Comparison of ENCODE assay signal across 8 mouse cellular contexts in the genomic region with DNA sequence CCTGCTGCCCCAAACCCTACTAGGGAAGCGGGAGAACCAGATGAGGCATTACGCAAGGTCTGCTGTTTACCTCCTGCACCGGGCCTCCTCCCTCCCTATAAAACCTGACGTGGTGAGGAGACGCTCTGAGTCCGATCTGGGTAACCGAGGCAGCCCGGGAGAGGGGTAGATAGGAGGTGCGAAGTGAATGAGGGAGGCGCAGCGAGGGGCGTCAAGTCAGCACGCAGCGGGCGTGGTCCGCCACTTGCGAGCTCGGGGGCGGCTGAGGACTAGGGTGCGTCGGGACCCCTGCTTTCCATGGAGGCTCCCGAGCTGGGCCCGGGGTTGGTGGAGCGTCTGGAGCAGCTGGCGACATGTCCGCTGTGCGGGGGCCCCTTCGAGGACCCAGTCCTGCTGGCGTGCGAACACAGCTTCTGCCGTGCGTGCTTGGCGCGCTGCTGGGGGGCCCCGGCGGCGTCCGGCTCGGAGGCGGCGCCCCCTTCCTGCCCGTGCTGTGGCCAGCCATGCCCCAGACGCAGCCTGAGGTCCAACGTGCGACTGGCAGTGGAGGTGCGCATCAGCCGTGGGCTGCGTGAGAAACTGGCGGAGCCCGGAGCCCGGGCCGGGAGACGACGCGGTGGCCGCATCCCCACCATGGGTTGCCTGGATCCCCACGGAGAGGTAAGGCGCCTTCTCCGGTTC. TPM values are rescaled to one million over a fixed set of nuclear protein-coding genes. Genes with fewer than 3 reads are reported as not detected.
DNase-seq lines count a peak whose midpoint lies in the region; ATAC-seq lines count a peak whose summit lies in the region.

Rnf39 (plus strand) TSS at position 128 of the 681 bp plus-strand sequence.

- H3K27me3 ChIP-seq in embryonic facial prominence, embryonic 15.5 days: peaks cover 64% of the 10 kb centered on the region
- H3K27me3 ChIP-seq in lung, embryonic 16.5 days (ENCODE audit: control insufficient read depth, insufficient read depth, low read depth, low read length): peaks cover 48% of the 10 kb centered on the region

- peak within 1 kb of the TSS; percentile 84 for H3K4me2 ChIP-seq in embryonic facial prominence, embryonic 15.5 days (replicated peaks)
- H3K4me2 ChIP-seq in lung, embryonic 16.5 days (ENCODE audit: low read depth, low read length): peak within 1 kb of the TSS; percentile 75

- no peaks in the 10 kb centered on the region for H3K9me3 ChIP-seq in embryonic facial prominence, embryonic 15.5 days (replicated peaks)
- H3K9me3 ChIP-seq in lung, embryonic 16.5 days (ENCODE audit: control insufficient read depth, low read length): no peaks in the 10 kb centered on the region

- peak; percentile 87 for DNase-seq in 3134 (ENCODE audit: extremely low read depth, insufficient read length, low spot score)
- DNase-seq in CD4-positive, CD25-positive, alpha-beta regulatory T cell, adult 2 months (ENCODE audit: low read depth, low spot score): peak; percentile 26
- peak; percentile 48 for DNase-seq in induced T-regulatory cell, adult 2 months (ENCODE audit: low read depth)
- peak; percentile 7 for DNase-seq in retina, embryonic 14.5 days (ENCODE audit: low spot score)
- DNase-seq in gastrocnemius, postnatal 14 days: no peak

- H3K4me1 ChIP-seq in embryonic facial prominence, embryonic 15.5 days: peaks cover 27% of the 10 kb centered on the region
- H3K4me1 ChIP-seq in lung, embryonic 16.5 days (replicated peaks; ENCODE audit: control insufficient read depth, insufficient read depth, low read length): peaks cover 12% of the 10 kb centered on the region

- H3K9ac ChIP-seq in embryonic facial prominence, embryonic 15.5 days: peak within 1 kb of the TSS; percentile 39
- H3K9ac ChIP-seq in lung, embryonic 16.5 days (ENCODE audit: low read length): peak within 1 kb of the TSS; percentile 53

- WGBS in embryonic facial prominence, embryonic 15.5 days: 2% methylated on average over 59 of the region's 59 CpGs
- WGBS in lung, embryonic 16.5 days: 1% methylated on average over 58 of the region's 59 CpGs

- H3K36me3 ChIP-seq in embryonic facial prominence, embryonic 15.5 days: no peaks in the 10 kb centered on the region
- no peaks in the 10 kb centered on the region for H3K36me3 ChIP-seq in lung, embryonic 16.5 days (ENCODE audit: control insufficient read depth, insufficient read depth, low read length)

- peak; percentile 48; the same call in 1 of the 2 replicates for ATAC-seq in embryonic facial prominence, embryonic 15.5 days (ENCODE audit: insufficient number of reproducible peaks, low FRiP score, low TSS enrichment, low read depth)
- peak; percentile 70 for ATAC-seq in lung, embryonic 16.5 days (ENCODE audit: low read depth)
- no peak for ATAC-seq in erythroblast, adult 5-6 weeks (replicated peaks; ENCODE audit: low FRiP score, poor library complexity, severe bottlenecking)

- H3K27ac ChIP-seq in embryonic facial prominence, embryonic 15.5 days (replicated peaks): peak within 1 kb of the TSS; percentile 11
- peak within 1 kb of the TSS; percentile 12; the same call in 1 of the 2 replicates for H3K27ac ChIP-seq in lung, embryonic 16.5 days (ENCODE audit: low read length)

- peak within 1 kb of the TSS; percentile 47 for H3K4me3 ChIP-seq in embryonic facial prominence, embryonic 15.5 days (replicated peaks)
- peak within 1 kb of the TSS; percentile 48 for H3K4me3 ChIP-seq in lung, embryonic 16.5 days (ENCODE audit: low read length)

- intact Hi-C loops in gastrocnemius, postnatal 14 days (cut with DNase I; ENCODE audit: low total_unique reads): no loop called here

RNA-seq across cellular contexts. Expression of gene Rnf39, which starts in this region (rescaled TPM):
- polyA plus RNA-seq in embryonic facial prominence, embryonic 15.5 days (2015; fragmentation: Nextera tagmentation; extraction: Ambion mirVana): 7.5 and 9.4 TPM in 2 replicates
- polyA plus RNA-seq in lung, embryonic 16.5 days (2015; fragmentation: Nextera tagmentation; extraction: Ambion mirVana): 0.65 and 1.7 TPM in 2 replicates
- total RNA-seq in erythroblast, adult 5-6 weeks (2015; ENCODE audit: low replicate concordance): not detected in 2 replicates
- not detected in 2 replicates for total RNA-seq in erythroblast, adult 5-6 weeks (2017; ENCODE audit: low replicate concordance)
- not detected for total RNA-seq in gastrocnemius, postnatal 14 days (2021)
